Mouse (Mus musculus): ENCODE results near the gene Neurog1.

Gene Neurog1

DNA sequence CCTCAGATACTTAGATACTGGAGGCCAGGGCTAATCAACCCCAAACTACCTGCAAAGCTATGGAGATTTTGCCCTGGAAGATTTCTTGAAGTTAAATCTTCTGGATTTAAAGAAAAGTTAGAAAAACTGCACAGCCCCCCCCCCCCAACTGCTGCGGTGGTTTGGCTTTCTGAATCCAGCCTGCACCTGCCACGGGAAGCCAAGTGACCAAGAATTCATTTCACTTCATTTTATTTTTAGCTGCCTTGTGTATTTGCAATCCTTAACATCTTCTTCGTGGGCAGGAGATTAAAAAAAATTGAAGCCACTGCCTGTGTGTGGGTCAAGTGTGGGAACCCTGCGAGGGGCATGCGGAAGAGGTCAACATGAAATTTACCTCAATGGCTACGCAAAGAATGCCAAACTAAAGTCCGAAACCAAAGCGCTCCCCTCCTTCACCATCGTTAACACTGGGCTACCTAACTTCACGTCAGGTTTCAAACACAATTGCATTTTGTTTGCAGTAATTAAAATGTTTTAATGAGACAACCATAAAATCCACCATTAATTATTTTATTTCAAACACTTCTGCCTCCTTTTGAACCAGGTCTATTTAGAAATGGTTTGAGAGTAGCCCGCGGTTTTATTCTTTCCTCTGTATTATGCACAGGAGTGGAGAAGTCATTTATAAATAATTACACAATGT lies 5.6 kb upstream of the Neurog1 start:
- no peak for DNase-seq

DNA sequence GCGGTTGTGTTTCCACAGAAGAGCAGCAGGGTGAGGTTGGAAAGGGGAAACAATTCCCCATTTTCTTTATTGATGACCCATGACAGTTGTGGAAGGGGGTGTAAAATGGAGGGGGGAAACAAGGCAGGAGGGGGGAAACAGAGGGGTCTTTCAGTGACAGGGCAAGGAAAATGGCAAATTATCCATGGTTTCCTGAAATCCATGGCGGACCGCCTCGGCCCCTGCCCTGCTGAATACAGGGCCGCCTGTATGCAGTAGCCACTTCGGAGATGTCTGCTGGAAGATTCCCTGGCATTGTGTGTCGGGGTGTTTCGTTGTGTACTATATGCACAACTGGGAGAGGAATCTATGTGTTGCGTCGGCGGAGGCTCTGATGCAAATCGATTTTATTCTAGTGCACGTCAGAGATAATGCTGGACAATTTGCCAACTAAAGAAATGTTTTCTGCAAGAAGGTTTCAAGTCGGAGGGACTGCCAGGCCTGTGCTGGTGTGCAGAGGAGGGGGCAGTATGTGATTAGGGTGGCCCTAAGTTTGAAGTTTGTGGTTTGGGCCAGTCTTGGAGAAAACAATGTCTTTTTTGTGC lies 4.8 kb upstream of the Neurog1 start:
- DNase-seq: no peak

DNA sequence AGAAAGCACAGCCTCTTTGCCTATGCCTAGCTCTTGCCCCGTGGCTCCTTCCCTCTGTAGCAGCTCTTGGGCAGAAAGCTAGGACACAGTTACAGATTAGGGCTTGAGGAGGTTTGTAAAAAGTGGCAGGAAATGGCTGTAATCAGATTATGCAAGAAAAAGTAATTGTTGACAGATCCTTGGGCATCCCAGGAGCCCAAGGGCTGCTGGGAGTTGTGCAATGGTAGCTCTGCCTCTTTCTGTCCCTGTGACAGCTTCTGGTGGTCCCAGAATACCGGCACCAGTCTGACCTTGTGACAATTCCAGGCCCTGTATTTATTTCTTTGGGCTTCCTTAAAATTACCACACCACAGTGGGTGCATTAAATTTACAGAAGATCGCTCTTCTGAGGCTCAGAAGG lies 1.4 kb upstream of the Neurog1 start:
- no peak for DNase-seq

DNA sequence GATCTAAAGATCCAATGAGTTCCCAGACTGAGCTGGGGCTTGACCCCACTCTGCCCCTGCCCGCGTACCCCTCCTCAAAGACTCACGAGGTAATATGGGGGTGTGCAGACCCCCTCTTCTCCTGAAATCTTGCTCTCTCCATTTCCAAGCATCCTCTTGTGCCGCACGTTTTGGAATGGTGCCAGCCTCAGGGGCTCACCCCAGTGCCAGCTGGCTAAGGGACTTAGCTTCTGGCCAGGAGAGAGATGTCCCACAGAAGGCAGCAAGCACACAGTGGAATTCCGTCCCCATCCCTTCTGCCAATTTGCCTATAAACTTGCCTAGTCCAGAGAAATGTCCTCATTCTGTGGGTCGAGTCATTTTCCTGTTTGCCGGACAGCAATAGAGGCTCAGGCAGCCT lies 820 bp upstream of the Neurog1 start:
- no peak for DNase-seq

DNA sequence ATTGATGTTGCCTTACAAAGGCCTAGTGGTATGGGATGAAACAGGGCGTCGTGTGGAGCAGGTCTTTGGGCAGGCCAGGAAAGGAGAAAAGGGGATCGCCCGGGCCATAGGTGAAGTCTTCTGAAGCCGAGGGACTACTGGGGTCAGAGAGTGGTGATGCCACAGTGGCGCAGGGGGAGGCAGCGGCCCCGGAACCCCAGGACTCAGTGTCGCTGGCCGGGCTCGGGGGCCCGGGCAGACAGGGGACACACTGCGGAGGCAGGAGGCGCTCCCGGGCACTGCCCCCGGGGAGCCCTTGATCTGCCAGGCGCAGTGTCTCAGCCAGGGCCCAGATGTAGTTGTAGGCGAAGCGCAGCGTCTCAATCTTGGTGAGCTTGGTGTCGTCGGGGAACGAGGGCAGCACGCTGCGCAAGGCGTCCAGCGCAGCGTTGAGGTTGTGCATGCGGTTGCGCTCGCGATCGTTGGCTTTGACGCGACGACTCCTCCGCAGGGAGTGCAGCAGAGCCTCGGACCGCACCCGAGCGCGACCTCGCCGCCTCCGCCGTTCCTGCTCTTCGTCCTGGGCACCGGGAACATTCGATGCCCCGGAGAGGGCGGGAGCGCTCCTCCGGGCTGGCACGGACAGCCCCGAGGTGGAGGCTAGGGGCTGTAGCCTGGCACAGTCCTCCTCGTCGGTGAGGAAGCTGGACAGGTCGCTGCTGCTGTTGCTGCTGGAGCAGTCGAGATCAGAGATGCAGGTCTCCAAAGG lies 613 bp downstream of the Neurog1 start:
- no peak for DNase-seq

DNA sequence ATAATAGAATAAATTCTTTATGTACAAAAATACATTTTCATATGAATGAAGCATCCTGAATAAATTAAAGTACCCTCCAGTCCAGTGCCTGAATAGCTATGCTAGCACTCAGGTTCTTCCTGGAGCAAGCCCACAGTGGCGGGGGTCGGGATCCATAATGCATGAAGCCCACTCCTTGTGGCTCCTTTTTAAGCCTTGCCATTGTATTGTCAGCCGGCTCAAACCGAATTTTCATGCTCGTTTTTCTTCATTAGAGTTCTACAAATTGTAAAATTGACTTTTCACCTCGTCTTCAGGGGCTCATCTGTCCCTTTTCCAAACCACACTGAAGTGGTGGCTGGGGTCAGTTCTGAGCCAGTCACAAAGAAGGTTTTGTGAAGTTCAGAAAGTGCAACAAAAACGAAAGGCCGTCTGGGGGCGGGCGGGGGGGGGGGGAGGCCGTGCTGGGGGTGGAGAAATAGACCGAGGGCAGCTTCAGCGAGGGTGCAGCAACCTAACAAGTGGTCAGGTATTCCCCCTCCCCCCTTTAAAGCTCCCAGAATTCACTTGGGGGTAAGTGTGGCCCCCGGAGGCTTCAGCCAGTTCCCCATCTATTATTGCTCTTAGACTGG lies 1.3 kb downstream of the Neurog1 start:
- no peak for DNase-seq

DNA sequence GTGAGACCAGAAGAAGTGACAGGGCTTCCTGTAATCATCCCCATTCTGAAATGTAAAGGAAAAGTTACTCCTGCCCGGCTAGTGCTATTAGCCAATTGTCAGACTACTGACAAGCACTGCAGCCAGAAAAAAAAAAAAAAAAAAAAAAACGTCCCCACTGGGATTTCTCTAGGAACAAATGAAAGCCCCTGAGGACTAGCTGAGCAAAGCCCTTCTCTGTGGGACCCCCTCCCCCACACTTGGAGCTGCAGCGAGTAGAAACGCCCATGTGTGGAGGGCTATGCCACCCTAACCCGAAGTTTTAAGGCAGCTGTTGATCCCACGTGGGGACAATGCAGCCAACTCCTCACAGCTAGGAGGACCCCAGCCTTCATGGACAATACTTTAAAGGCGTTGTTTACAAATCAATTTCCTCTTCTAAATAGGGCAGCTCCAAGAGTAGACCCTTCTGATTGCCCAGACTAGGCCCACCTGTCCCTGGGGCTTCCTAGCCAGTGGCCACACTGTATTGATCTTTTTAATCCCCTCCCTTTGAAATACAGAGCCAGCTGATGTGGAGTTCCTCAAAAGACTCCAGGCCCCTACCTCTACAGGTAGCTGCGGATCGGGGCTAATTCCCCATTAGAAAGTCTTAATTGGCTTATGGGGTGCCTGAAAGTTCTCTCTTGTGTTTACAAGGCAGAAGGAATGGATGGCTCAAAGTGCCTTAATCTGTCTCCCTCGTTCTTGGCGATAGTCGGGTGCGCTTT lies 2.2 kb downstream of the Neurog1 start:
- DNase-seq: no peak

DNA sequence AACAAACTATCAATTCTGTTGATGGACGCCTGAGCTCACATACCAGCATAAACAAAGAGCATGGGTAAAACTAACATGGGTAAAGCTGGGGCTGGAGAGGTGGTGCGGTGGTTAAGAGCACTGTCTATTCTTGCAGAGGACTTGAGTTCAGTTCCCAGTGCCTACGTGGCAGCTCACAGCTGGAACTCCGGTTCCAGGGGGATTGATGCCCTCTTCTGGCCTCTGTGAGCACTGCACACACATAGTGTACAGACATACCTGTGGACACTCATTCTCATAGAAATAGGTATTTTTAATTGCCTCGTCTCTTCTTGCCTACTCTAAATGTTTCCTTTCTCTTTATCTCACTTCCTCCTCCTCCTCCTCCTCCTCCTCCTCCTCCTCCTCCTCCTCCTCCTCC lies 8.9 kb downstream of the Neurog1 start:
- DNase-seq: no peak

DNA sequence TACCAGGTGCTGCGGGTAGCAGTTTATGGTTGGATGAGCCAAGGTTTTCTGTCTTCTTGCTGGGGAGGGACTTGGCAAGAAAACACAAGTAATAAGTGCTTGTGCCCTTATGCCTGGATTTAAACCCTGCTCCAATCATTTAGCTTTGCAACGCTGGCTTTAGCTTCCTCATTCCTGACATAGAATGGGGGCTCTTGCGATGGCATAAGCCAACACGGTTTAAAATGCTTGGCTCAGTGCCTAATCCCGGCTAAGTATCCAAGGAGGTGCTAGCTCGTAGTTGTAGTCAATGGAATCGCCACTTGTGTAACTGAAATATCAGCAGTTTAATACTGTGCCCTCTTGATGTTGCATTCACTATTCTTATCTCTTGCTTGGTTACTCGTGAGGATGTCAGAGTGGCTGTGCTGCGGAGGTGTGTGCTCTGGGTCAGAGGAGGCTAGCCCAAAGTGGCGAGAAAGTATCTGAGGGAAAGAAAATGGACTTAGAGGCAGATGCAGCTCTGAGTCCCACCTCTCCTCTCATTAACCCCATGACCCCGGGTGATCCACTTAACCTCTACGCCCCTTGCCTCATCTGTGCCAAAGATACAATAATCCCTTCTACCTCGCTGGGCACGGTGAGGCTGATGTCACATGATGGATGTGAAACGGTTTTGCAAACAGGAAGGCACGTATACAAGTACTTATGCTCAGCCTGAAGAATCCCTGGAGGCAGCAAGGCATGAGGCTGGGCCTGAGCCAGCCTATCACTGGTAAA lies 11.8 kb downstream of the Neurog1 start:
- peak; percentile 39 for DNase-seq

DNA sequence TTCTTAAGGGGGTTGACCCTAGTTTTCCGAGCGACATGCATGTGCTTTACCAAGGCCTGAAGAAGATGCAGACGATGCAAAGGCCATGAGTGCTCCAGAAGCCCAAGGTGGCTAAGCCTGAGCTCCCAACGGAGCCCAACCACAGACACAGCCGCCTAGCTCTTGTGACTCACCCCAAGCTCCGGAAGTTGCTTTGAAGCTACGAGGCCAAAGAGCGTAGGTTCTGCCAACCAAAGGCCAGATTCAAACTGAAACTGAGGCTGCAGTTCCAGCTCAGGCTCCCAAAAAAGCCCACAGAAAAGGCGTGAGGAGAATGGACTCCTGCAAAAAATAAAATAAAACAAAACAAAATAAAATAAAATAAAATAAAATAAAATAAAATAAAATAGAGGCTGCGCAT lies 14.1 kb downstream of the Neurog1 start:
- no peak for DNase-seq

DNA sequence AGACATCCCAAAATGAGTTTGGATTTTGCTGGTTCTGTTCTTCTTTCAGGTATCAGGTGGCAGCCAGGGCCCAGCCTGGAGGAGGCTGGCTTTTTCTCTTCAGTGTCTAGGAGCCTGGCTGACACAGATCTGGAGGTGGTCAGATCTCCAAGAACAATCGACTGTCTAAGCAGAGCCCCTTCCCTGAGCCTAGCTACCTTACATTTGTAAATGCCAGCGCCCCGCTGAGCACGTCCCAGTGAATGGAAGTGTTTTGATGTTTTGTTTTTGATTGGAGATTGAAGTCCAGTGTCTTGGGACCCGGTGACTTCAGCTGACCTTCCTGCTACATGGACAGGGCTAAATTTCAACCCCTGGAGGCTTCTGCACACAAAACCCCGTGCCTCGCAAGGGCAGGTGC lies 15.8 kb downstream of the Neurog1 start:
- no peak for DNase-seq

DNA sequence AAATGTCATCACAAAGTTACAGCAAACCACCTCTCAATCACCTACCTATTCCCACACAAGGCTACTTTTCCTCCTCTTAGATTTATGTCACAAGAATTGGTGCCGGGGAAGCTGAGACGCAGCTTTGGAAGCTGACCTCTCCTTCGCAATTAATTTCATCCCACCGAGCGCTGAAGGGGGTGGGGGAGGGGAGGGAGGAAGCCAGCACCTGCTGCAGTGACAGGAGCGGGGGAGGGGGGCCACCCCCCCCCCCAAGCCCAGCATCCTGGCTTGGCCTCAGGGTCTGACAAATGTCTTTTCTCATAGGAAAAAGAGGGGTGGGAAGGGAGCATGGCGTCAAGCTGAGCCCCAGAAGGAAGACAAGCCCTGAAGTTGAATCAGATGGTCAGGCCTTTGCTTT lies 23.2 kb downstream of the Neurog1 start:
- no peak for DNase-seq

DNA sequence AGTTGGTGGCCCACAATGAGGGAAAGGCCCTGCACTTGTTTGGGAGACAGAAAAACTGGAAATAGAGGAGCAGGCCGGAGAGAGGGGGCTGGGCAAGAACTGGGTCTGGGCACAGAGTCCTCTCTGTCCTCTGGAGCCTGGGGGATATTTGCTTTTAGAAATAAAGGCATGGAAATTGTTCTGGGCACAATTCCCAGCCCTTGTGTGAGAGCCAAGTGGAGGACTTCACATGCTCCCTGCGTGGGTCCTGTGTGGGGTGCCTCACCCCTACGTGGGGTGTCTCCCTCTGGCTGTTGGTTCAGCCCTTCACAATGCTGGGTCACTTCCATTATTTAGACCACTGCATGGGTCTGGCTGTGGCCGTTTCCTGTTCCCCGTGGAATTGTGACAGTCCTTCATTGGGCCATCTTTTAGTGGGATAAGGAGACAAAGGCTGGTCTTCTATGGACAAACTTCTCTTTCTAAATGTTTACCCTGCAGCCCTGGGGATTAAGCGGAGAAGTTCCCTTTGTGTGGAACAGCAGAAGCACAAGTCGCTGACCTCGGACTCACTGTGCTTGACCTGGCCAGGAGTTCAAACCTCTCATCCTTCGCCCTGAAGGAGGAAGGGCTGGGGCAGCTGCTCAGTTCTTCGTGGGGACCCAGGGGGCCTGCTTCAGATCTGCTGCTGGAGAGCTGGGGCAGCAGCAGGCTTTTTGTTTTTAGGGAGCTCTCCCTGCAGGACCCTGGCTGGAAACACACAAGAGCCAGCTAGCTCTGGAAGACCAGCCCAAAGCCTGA lies 25.6 kb downstream of the Neurog1 start:
- no peak for DNase-seq

DNA sequence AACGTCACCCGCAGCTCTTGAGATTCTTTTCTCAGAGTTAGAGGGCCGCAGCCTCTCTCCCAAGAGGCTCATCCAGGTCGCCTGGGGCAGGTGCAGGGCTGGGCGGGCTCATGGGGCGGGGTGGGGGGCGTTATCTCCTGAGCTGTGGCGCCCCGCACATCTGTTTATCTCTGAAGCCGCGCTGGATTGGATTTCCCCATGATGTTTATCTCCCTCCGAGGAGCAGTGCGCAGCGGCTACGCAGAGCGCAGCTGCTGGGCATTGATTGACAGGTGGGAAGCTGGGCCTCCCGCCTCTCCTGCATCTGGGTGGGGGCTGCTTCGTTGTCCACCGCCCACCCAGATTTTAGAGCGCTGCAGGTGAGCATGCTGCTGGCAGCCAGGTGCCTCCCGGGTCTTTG lies 28.3 kb downstream of the Neurog1 start:
- no peak for DNase-seq

DNA sequence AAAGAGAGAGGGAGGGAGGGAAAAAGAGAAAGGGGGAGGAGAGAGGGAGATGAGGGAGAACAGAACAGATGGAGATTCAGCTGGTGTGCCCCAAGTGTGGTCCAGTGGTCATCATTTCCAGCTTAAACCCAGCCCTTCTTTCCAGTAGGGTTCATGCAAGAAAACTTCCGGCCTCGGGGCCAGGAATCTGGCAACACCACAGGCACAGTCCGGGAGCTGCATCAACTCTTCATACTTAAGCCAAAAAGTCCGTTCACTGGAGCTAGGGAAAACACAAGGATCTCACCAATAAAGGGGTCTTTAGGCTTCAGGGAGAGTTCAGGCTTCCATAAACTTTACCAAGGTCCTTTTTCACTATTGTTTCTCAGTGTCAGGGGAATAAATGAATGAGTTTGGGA lies 29.1 kb downstream of the Neurog1 start:
- no peak for DNase-seq

DNA sequence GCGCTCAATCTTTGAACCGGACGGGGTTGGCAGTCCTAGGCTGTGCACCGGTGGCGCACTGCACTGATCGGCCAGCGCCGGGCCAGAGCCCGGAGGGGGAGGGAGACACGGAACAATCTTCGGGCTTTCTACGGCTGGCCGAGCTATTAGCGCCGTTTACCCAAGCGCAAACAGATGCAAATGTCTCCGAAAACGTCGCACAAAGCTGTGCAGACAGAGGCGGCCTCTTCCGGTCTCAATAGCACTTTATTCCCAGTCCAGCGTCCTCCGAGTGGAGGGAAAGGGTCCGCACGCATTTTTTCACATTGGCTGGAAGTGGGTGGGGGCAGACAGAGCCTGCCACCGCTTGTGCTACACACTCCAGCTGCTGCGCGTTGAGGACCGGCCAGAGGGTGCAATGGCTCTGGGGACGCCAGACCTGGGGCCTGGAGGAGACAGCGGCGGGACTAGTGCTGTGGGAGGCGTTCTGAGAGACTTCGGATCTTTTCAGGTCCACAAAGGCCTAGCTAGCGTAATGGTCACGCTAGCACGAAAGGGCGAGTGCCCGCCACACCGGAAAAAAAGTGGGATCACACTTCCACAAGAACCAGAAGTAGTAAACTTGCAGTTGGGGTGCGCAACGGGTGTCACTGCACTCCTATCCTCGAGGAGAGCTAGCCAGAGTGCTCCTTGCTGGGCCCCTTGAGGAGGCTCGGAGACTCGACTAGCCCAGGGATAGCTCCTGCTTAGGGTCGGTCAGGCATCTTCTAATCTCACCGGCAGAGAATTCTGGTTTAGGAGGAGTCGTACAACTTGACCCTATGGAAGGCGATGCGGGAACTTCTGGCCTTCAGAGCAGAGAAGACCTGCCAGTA lies 29.7 kb downstream of the Neurog1 start:
- no peak for DNase-seq

DNA sequence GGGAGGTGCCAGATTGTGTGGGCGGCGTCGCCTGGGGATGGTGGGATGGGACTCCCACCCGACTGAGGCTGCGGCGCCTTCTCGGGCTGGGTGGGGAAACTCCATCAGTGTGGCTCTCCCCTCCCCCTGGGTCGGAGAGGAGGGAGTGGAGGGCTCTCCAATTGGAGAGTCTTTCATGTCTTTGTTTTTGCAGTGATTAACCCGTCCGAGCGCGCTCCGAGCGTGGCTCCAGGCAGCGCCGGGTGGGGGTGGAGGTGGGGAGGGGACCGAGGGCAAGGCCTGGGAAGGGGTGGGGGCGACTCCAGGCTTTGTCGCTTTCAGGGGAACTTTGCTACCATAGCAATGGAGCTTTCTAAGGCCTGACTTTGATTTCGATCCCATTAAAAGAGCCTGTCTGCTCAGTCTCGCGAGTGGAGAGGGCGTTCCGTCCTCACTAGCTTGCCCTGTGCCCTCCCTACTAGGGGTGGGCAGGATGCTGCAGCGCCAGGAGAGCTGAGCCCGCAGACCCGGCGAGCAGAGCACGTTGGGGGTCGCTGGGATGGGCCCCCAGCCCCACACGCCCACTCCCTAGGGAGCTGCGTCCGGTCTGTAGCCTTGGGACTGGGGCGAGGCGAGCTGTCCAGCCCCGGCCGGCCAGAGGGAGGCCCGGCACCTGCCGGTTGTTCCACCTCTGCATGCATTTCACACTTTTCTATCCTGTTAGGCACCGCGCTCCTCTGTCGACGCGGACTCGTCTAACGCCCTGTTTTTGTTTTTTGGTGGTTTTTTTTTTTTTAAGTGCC lies 30.6 kb downstream of the Neurog1 start:
- DNase-seq: no peak

DNA sequence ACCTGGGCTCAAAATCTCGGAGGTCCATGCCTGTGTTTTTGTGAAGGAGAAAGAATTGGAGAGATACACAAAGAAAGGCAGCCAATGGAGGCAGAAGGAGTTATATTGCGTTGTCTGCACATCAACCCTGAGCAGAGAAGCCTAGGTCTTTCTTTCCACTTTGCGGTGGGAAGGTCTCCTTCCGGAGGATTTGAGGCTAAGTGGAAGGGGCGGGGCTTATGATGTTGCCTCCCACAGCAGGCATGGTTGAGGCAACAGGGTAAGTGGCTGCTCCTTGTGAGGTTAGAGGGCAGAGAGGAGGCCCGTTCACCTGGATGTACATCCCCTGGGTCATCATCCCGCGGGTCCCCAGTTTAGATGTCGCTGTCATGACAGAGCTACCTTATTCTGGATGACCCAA lies 32.7 kb downstream of the Neurog1 start:
- DNase-seq: no peak

DNA sequence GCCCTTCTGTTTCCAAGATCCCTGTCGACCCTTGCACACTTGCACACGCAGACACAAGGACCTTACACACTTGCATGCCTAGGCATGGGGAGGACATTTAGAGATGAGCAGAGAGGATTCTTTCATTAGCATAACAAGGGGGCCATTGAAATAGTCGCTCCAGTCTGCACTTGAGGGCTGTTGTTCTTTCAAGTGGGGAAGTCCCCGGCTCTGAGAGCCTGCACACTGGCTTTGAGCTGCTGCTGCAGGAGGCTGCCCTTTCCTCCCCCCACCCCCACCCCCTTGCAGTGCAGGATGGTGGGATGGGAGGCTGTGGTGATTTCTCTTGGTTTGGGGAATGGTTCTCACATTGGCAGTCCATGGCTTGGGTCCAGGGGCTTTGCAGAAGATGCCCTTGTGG lies 35.9 kb downstream of the Neurog1 start:
- DNase-seq: no peak

DNA sequence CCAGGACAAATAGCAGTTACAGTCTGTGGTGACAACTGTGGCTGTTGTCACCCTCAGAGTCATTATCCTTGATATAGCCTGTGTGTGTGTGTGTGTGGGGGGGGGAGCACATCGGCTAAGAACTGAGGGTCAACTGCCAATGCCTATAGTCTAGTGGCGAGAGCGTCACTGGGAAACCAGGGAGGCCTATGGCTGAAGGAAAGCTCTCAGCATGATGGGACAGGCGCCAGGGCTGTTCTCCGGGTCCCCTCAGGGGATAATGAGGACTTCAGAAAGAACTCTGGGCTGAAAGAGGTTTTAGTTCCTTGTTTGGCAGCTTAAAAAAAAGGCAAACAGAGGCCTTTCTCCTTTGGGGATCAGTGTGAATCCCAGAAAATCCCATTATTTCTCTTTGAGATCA lies 37.3 kb downstream of the Neurog1 start:
- DNase-seq: no peak

All from lung, postnatal 36 days (tissue).